Mouse (Mus musculus) stomach, embryonic 14.5 days (tissue): ENCODE data around the gene Tssk2. TPM values are rescaled to one million over a fixed set of nuclear protein-coding genes. Genes with fewer than 3 reads are reported as not detected.

Experiments
- ATAC-seq: fragments of 200-750 bp; cut with Nextera tagmentation; 2 replicates; pipeline ENCODE4 v1.8.0; 2017; ENCODE audit warnings: low read depth, moderate TSS enrichment; ENCODE audit not compliant: insufficient number of reproducible peaks, insufficient read depth, low FRiP score
- H3K27ac ChIP-seq: fragments of 300-500 bp; sonication (generic); 2 replicates; pipeline ENCODE4 v1.5.1; 2014; ENCODE audit warnings: mild to moderate bottlenecking, low read length, moderate library complexity, mixed read lengths
- H3K27me3 ChIP-seq: fragments of 300-500 bp; sonication (generic); 2 replicates; pipeline ENCODE4 v1.6.1; 2014; ENCODE audit warnings: low read length, control low read depth, mixed read lengths; ENCODE audit not compliant: control insufficient read depth, insufficient read depth
- H3K36me3 ChIP-seq: fragments of 300-500 bp; sonication (generic); 2 replicates; pipeline ENCODE4 v1.6.1; 2014; ENCODE audit warnings: mild to moderate bottlenecking, control low read depth, low read length, moderate library complexity, mixed read lengths; ENCODE audit not compliant: control insufficient read depth, insufficient read depth
- H3K4me1 ChIP-seq: fragments of 300-500 bp; sonication (generic); 2 replicates; pipeline ENCODE4 v1.6.1; 2014; ENCODE audit warnings: low read length, control low read depth, mixed read lengths; ENCODE audit not compliant: control insufficient read depth, insufficient read depth
- H3K4me2 ChIP-seq: fragments of 300-500 bp; sonication (generic); replicated peaks from 2 replicates; pipeline ENCODE4 v1.6.1; 2014; ENCODE audit warnings: low read depth, low read length, control low read depth
- H3K4me3 ChIP-seq: fragments of 300-500 bp; sonication (generic); 2 replicates; pipeline ENCODE4 v1.5.1; 2014; ENCODE audit warnings: low read depth, low read length, control low read depth
- H3K9ac ChIP-seq: fragments of 300-500 bp; sonication (generic); replicated peaks from 2 replicates; pipeline ENCODE4 v1.6.1; 2014; ENCODE audit warnings: low read depth, mild to moderate bottlenecking, control low read depth, low read length, moderate library complexity, mixed read lengths
- H3K9me3 ChIP-seq: fragments of 300-500 bp; sonication (generic); 2 replicates; pipeline ENCODE4 v1.6.1; 2016; ENCODE audit warnings: low read depth, low read length, control low read depth; ENCODE audit not compliant: control insufficient read depth
- WGBS: fragments of 180-500 bp; shearing (Covaris S2); extraction: QIAGEN DNeasy Blood & Tissue Kit; methylation state at CpG from one replicate; pipeline ENCODE4 v1.1.7; 2014; 5-methylcytosine and 5-hydroxymethylcytosine counted together
- polyA plus RNA-seq: library from polyadenylated mRNA; unstranded; fragments of >200 nt; fragmentation: Nextera tagmentation; extraction: Ambion mirVana; gene quantifications from 2 replicates; pipeline ENCODE4 v1.2.1, GENCODE M21; 2014

Tssk2 gene
- polyA plus RNA-seq, 1 experiment from 2014 or later, result not detected

DNA sequence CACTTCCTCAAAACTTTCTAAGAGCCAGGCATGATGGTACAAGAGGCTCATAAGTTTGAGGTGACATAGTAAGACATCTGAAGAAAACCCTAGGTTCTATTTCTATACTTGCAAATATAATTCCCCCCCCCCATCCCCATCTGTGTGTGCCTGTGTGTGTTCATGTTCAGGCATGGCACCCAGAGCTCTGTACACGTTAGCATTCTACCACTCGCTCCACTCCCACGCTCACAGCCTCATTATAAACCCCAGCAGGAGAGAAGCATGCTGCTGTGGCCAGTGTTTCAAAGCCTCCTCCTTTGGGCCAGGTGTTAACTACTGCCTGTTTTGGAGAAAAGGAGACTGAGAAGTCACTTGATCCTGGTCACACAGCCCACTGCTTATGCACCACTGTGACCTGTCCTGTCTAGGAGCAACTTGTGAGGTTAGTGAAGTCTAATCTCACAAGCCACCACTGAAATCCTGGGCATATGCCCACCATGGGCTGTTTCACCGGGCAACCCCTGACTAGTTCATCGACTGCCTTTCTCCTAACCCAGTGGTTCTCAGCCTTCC is 33.5 kb downstream of the Tssk2 start:
- 76% methylated on average over 5 of the region's 5 CpGs for WGBS

DNA sequence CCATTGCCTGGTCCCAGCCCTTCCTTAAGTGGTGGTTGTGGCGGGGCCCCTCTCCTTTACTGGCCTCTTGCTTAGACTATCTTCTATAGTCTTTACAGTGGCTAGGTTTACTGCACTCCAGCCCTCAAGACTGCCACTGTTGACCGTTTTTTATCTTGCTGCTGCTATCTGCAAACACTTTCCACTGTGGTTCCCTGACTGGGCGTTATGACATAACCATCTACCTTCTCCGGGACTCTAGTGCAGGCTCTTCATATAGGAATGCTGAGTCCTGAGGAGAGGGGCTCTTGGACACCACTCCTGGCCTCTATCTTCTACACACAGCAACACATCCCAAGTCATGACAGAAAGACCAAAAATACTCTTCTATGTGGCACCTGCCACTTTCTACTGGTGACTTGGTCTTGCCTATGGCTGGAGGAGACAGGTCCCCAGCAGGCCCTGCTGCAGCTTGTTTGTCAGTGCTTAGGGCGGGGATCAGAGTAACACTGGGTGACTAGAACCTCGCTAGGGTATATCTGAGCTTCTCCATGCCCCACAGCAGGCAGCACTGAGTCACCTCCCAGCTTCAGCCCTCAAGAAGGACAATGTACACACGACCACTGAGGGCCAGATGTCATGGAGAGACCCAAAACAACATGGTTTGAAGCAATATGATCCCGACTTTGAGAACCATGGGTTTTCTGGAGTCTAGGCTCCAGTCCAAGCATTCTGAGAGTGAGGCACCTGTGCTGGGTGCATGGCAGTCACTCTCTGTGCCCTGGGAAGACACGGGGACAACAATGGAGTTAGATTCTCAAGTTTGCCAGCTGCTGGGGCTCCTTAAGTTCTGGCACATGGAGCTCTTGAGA is 35.4 kb downstream of the Tssk2 start:
- Histone ChIP-seq H3K4me3 (no peak overlapping the region), H3K36me3 (no peaks in the 10 kb centered on the region), H3K27ac (no peak overlapping the region), H3K4me1 (no peaks in the 10 kb centered on the region), H3K4me2 (no peak overlapping the region), H3K9ac (no peak overlapping the region), H3K9me3 (no peaks in the 10 kb centered on the region), H3K27me3 (no peaks in the 10 kb centered on the region)
- no peak for ATAC-seq
- 66% methylated on average over 9 of the region's 9 CpGs for WGBS

More for the DNA sequence above, 33.5 kb downstream of the Tssk2 start:
- H3K27me3 ChIP-seq, result no peaks in the 10 kb centered on the region
- no peaks in the 10 kb centered on the region for H3K36me3 ChIP-seq
- H3K4me1 ChIP-seq, result no peaks in the 10 kb centered on the region
- no peak overlapping the region for H3K27ac ChIP-seq
- no peaks in the 10 kb centered on the region for H3K9me3 ChIP-seq
- no peak for ATAC-seq
- no peak overlapping the region for H3K4me3 ChIP-seq
- no peak overlapping the region for H3K9ac ChIP-seq
- no peak overlapping the region for H3K4me2 ChIP-seq

DNA sequence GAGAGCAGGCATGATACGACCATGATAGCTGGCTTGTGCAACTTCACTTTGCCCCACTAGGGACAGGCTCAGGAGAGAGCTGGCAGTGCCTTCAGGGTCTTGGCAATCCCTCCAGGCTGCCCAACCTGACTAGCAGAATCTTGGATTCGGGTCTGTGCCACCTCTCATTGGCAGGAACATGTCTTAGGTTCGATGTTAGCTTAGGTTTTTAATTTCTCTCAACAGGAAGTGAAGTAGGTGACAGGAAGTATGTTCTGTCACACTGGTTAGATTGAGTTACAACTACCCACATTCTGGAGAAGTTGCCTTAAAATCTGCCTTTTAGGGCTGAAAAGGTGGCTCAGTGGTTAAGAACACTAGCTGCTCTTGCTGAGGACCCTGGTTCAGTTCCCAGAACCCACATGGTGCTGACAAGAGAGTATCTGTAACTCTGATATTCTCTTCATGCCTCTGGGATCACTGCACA is 36.0 kb downstream of the Tssk2 start:
- ATAC-seq, result no peak
- Histone ChIP-seq H3K36me3 (no peaks in the 10 kb centered on the region), H3K4me3 (no peak overlapping the region), H3K27me3 (no peaks in the 10 kb centered on the region), H3K9me3 (no peaks in the 10 kb centered on the region), H3K9ac (no peak overlapping the region), H3K4me2 (no peak overlapping the region), H3K4me1 (no peaks in the 10 kb centered on the region), H3K27ac (no peak overlapping the region)
- WGBS, result 63% methylated on average over 3 of the region's 3 CpGs

DNA sequence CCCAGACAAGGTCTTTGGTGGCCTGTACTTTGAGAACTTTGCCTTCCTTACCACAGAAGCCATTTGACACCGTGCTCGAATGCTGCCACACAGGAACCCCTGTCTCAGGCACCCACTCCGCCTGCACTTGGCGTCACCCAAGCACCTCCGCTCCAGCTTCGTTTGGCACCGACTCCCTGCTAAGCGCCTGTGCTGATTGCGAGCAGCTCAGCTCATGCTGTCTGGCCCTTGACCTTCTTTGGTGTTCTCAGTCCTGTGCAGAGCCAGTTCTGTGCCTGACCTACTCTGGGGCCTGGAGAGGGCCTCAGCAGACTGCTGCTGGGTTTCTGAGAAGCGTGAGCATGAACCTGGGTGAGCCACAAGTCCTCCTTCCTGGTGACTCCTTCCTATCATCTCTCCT is 38.3 kb downstream of the Tssk2 start:
- H3K4me1 ChIP-seq, result no peaks in the 10 kb centered on the region
- H3K27me3 ChIP-seq, result no peaks in the 10 kb centered on the region
- no peaks in the 10 kb centered on the region for H3K36me3 ChIP-seq
- ATAC-seq, result no peak
- H3K9me3 ChIP-seq, result no peaks in the 10 kb centered on the region
- WGBS, result 80% methylated on average over 10 of the region's 10 CpGs
- H3K4me2 ChIP-seq, result no peak overlapping the region
- no peak overlapping the region for H3K9ac ChIP-seq
- no peak overlapping the region for H3K27ac ChIP-seq
- no peak overlapping the region for H3K4me3 ChIP-seq

DNA sequence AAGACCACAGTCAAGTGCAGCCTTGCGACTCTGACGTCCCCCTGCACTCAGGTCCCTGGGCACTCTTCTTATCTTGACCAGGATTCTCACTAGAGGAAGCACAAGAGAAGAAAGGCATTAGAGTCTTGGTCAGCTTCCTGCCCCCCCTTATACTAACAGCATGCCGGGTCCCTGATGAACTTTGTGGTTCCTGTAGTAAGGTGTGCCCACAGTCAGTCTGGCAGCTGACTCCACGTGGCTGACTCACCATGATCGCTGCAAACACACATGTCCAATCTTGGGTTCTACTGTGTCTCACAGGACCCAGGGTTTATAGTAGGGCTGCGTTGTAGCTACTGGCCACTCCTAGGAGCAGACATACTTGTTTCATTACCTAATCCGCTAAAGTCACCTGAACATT is 39.8 kb downstream of the Tssk2 start:
- H3K4me3 ChIP-seq, result no peak overlapping the region
- H3K9me3 ChIP-seq, result no peaks in the 10 kb centered on the region
- H3K27me3 ChIP-seq, result no peaks in the 10 kb centered on the region
- H3K9ac ChIP-seq, result no peak overlapping the region
- H3K4me2 ChIP-seq, result no peak overlapping the region
- ATAC-seq, result no peak
- no peaks in the 10 kb centered on the region for H3K36me3 ChIP-seq
- 70% methylated on average over 7 of the region's 7 CpGs for WGBS
- no peak overlapping the region for H3K27ac ChIP-seq
- no peaks in the 10 kb centered on the region for H3K4me1 ChIP-seq

DNA sequence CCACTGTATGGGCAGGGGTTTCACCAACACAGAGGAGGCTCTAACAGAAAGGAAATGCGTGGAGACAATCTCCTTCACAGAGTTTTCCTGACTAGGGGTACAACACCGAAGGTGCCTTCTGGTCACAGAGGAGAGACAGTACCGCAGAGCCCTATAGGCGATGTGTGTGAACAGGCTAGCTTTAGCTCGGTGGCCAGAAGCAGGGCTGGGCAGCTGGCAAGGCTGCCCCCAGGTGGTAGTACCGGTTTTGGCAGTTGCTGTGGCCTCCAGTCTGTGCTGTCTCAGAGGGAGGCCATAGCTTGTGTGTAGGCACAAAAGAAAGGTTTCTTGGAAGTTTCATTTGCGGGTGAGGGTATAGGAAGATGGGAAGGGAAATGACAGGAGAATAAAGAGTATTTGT is 40.4 kb downstream of the Tssk2 start:
- Histone ChIP-seq H3K9ac (no peak overlapping the region), H3K4me2 (no peak overlapping the region), H3K4me1 (no peaks in the 10 kb centered on the region), H3K27ac (peak overlapping the region; percentile 29), H3K9me3 (no peaks in the 10 kb centered on the region), H3K36me3 (no peaks in the 10 kb centered on the region), H3K4me3 (no peak overlapping the region), H3K27me3 (no peaks in the 10 kb centered on the region)
- WGBS, result 13% methylated on average over 7 of the region's 7 CpGs
- ATAC-seq, result peak; percentile 91

DNA sequence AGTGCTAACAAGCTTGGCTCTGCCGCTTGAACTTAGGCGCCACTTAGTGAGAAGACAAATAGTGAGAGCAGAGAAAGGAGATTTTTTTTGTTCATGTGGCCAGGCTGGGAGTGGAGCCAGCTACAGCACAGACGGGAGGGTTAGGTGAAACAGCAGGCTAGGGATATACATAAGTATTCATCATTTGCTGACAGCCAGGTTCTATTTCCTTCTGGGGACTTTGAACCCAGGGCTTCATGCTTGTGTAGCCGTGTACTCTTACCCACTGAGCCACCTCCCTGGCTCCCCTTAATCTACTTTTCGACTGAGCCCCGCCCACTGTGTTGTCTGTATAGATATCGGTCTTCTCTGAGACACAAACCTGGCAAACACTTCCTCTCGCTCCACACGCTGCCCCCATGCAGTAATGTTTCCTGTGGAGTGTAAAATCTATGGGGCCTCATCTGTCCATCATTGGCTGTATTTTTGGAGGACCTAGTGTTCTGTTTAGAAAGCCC is 40.9 kb downstream of the Tssk2 start:
- Histone ChIP-seq H3K4me2 (no peak overlapping the region), H3K4me3 (no peak overlapping the region), H3K4me1 (no peaks in the 10 kb centered on the region), H3K9me3 (no peaks in the 10 kb centered on the region), H3K27ac (peak overlapping the region; percentile 29), H3K9ac (no peak overlapping the region), H3K27me3 (no peaks in the 10 kb centered on the region), H3K36me3 (no peaks in the 10 kb centered on the region)
- ATAC-seq, result peak; percentile 59
- 31% methylated on average over 9 of the region's 9 CpGs for WGBS

DNA sequence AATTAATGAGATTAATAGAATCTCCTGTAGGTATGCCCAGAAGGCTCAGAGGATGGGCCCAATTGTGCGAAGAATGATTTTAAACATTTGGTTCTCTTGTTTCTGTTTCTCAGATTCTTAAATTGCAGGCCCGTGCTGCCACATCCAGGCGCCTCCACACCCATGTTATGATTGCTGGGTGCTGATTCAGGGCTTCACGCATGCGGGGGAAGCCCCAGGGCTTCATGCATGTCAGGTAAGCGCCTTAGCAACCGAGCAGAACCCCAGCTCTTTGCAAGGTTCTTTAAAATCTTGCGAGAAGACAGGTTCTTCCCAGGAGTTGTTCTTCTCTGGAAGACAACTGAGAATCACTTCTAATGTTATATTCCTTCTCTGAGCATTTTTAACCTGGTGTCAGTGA is 45.0 kb downstream of the Tssk2 start:
- no peak overlapping the region for H3K9ac ChIP-seq
- no peaks in the 10 kb centered on the region for H3K4me1 ChIP-seq
- 55% methylated on average over 8 of the region's 8 CpGs for WGBS
- no peaks in the 10 kb centered on the region for H3K36me3 ChIP-seq
- H3K27me3 ChIP-seq, result no peaks in the 10 kb centered on the region
- no peak overlapping the region for H3K4me2 ChIP-seq
- no peaks in the 10 kb centered on the region for H3K9me3 ChIP-seq
- no peak overlapping the region for H3K4me3 ChIP-seq
- ATAC-seq, result no peak
- H3K27ac ChIP-seq, result no peak overlapping the region
